Mouse (Mus musculus): ENCODE results near the gene Gm42517.

DNA sequence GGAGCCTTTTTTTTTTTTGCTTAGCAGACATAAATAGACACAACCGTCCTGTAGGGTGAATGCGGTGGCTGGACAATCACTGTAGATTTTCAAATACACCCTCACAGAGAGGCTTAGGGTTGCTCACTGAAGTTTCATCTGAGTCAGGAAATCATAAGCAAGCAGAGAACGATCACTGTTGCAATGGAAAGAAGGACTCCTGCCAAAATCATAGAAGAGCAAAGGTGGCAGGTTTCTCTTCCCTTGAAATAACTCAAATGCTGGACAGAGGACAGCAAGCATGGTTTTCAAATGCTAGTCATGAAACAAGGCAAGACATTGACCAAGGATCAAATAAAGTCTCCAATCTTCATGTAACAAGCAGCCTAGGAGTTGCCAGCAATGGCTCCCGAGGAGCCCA is 10.6 kb upstream of the Gm42517 start:
- TF ChIP-seq CTCF (IDR thresholded peaks at IDR 0.05) = no peak
- TF ChIP-seq EP300 (IDR thresholded peaks at IDR 0.05; ENCODE audit: insufficient read depth, low read depth, low read length) = no peak
- no peak for TF ChIP-seq POLR2A (IDR thresholded peaks at IDR 0.05; ENCODE audit: insufficient read depth, low read depth, low read length)

Measured in heart, adult 2 months (tissue).